Mouse (Mus musculus): ENCODE measurements around the gene Pls3. TPM values are rescaled to one million over a fixed set of nuclear protein-coding genes. Genes with fewer than 3 reads are reported as not detected.

The Pls3 gene
- 10.8 and 29.3 TPM in 2 replicates for total RNA-seq (2012; rRNA removed)

DNA sequence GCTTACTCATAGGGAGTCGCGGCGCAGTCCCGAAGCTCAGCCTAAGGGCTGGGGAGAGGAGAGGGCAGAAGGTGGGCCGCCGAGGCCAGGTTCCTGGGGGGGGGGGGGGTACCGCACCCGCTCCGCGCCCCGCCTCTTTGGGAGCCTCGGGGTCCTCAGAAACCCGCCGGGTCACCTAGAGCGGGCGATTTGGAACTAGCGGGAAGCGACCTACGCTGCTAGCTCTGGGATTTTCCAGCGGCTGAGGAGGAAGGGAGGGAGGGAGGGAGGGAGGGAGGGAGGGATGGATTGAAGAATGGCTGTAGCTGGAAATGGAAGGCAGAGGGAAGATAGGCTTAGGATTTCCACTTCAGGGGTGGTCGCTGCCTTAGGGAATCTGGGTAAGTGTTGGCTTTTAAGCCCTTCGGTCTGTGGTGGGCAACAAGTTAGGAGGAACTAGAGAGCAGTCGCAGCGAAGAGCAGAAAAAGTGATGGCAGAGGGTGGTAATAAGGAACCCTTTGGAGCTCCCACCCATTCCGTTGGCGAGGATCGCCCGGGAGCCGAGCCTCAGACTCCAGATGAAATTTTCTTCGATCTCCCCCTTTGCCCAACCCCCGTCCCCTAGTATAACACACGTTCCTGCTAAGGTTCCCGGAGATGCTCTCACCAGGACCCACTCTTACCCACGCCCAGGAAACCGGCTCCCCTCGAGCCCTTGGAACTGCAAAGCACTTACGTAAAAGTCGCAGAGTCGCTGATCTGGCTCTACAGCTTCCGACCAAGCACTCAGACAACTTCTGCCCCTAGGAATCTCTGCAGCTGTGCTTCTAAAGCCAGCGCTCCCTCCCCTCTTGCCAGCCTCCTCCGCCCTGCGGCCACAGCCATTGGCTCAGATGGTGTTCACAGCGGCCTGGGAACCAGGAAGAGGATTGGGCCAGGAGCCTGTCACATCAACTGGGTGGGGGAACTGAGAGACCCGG is at the start of gene Pls3:
Pls3 (minus strand) TSS at position 851 of the 960 bp plus-strand sequence.
- TF ChIP-seq HCFC1 (IDR thresholded peaks at IDR 0.05; ENCODE audit: borderline replicate concordance, insufficient read depth, low read length), result no peak
- TF ChIP-seq ZC3H11A (IDR thresholded peaks at IDR 0.05; ENCODE audit: borderline replicate concordance, low read depth, low read length), result no peak
- no peak for TF ChIP-seq MAFK (IDR thresholded peaks at IDR 0.05; ENCODE audit: insufficient read depth, low read depth, low read length)
- TF ChIP-seq ZNF384 (IDR thresholded peaks at IDR 0.05; ENCODE audit: low read depth, low read length), result no peak
- H3K36me3 ChIP-seq (ENCODE audit: control insufficient read depth, insufficient read depth, low read length, poor library complexity, severe bottlenecking), result no peaks in the 10 kb centered on the region

DNA sequence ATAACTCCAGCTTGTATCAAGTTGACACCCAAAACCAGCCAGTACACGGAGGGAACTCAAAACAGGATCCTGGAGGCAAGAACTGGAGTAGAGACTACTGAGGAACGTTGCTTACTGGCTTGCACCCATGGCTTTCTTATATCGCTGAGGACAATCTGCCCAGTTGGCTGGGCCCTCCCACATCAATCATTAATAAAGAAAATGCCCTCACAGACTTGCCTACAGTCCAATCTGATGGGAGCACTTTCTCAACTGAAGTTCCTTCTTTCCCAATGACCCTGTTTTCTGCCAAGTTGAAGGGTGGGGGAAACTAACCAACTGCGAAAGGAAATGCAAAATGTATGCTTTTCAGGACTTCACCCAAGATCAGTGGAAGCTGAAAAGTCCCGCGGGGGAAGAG is 20.7 kb upstream of the Pls3 start:
- Histone ChIP-seq H3K36me3 (ENCODE audit: control insufficient read depth, insufficient read depth, low read length, poor library complexity, severe bottlenecking) (no peaks in the 10 kb centered on the region), H3K27ac (ENCODE audit: insufficient read depth, low read depth, low read length, poor library complexity, severe bottlenecking) (no peak overlapping the region), H3K9me3 (ENCODE audit: control insufficient read depth, insufficient read depth, low read depth, low read length) (no peaks in the 10 kb centered on the region), H3K4me3 (ENCODE audit: insufficient read depth in 1 of 2, low read depth in 1 of 2, low read length in 2 of 2, poor library complexity in 1 of 2, severe bottlenecking in 1 of 2) (no peak overlapping the region), H3K9ac (ENCODE audit: insufficient read depth, low read depth, low read length, poor library complexity, severe bottlenecking) (no peak overlapping the region), H3K4me1 (ENCODE audit: control insufficient read depth in 2 of 2, insufficient read depth in 2 of 2, low read length in 2 of 2, poor library complexity in 1 of 2) (no peaks in the 10 kb centered on the region)
- no peak for DNase-seq (ENCODE audit: low read depth, low spot score)
- no peak for TF ChIP-seq MAFK (IDR thresholded peaks at IDR 0.05; ENCODE audit: insufficient read depth, low read depth, low read length)
- TF ChIP-seq ZC3H11A (IDR thresholded peaks at IDR 0.05; ENCODE audit: borderline replicate concordance, low read depth, low read length), result no peak
- TF ChIP-seq CHD2 (IDR thresholded peaks at IDR 0.05; ENCODE audit: low read depth, low read length), result no peak
- no peak for TF ChIP-seq HCFC1 (IDR thresholded peaks at IDR 0.05; ENCODE audit: borderline replicate concordance, insufficient read depth, low read length)
- no peak for TF ChIP-seq ZNF384 (IDR thresholded peaks at IDR 0.05; ENCODE audit: low read depth, low read length)
- in situ Hi-C loops (cut with MboI; ENCODE audit: low sequenced_read_pairs in 2 of 2, unreplicated experiment in 2 of 2), result no loop called here

More for the DNA sequence above, at the start of gene Pls3:
- Histone ChIP-seq H3K4me3 (ENCODE audit: insufficient read depth in 1 of 2, low read depth in 1 of 2, low read length in 2 of 2, poor library complexity in 1 of 2, severe bottlenecking in 1 of 2) (peak within 1 kb of the TSS; percentile 70 to 84), H3K9ac (ENCODE audit: insufficient read depth, low read depth, low read length, poor library complexity, severe bottlenecking) (peak within 1 kb of the TSS; percentile 63), H3K9me3 (ENCODE audit: control insufficient read depth, insufficient read depth, low read depth, low read length) (no peaks in the 10 kb centered on the region), H3K27ac (ENCODE audit: insufficient read depth, low read depth, low read length, poor library complexity, severe bottlenecking) (peak within 1 kb of the TSS; percentile 34), H3K4me1 (ENCODE audit: control insufficient read depth in 2 of 2, insufficient read depth in 2 of 2, low read length in 2 of 2, poor library complexity in 1 of 2) (no peaks in the 10 kb centered on the region)
- in situ Hi-C loops (cut with MboI; ENCODE audit: low sequenced_read_pairs in 2 of 2, unreplicated experiment in 2 of 2), result no loop called here
- DNase-seq (ENCODE audit: low read depth, low spot score), result peak; percentile 73

DNA sequence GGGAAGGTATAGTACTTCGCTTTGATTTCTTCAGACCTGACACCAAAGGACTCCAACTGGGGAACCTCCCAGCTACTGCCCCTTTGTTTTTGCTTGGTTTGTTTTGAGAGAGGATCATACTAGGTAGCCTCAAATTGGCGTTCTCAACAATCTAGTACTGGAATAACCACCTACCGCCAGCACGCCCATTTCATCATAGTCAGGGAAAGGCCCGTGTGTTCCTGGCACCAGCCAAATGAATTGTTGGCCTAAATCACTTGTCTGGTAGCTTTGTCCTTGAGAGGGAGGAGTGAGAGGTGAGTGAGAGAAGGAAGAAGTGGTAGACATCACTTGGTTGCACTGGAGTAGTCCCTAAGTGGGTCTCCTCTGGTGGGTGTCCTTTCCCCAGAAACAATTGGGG is 584 bp upstream of the Pls3 start:
- Histone ChIP-seq H3K4me3 (ENCODE audit: insufficient read depth in 1 of 2, low read depth in 1 of 2, low read length in 2 of 2, poor library complexity in 1 of 2, severe bottlenecking in 1 of 2) (peak overlapping the region in 1 of 2 experiments; percentile 84; a peak in 2 of 4 replicates), H3K36me3 (ENCODE audit: control insufficient read depth, insufficient read depth, low read length, poor library complexity, severe bottlenecking) (no peaks in the 10 kb centered on the region), H3K27ac (ENCODE audit: insufficient read depth, low read depth, low read length, poor library complexity, severe bottlenecking) (no peak overlapping the region), H3K9ac (ENCODE audit: insufficient read depth, low read depth, low read length, poor library complexity, severe bottlenecking) (no peak overlapping the region), H3K9me3 (ENCODE audit: control insufficient read depth, insufficient read depth, low read depth, low read length) (no peaks in the 10 kb centered on the region), H3K4me1 (ENCODE audit: control insufficient read depth in 2 of 2, insufficient read depth in 2 of 2, low read length in 2 of 2, poor library complexity in 1 of 2) (no peaks in the 10 kb centered on the region)
- no peak for DNase-seq (ENCODE audit: low read depth, low spot score)
- no peak for TF ChIP-seq MAFK (IDR thresholded peaks at IDR 0.05; ENCODE audit: insufficient read depth, low read depth, low read length)
- TF ChIP-seq HCFC1 (IDR thresholded peaks at IDR 0.05; ENCODE audit: borderline replicate concordance, insufficient read depth, low read length), result no peak
- TF ChIP-seq CHD2 (IDR thresholded peaks at IDR 0.05; ENCODE audit: low read depth, low read length), result no peak
- no peak for TF ChIP-seq ZNF384 (IDR thresholded peaks at IDR 0.05; ENCODE audit: low read depth, low read length)
- TF ChIP-seq ZC3H11A (IDR thresholded peaks at IDR 0.05; ENCODE audit: borderline replicate concordance, low read depth, low read length), result no peak
- in situ Hi-C loops (cut with MboI; ENCODE audit: low sequenced_read_pairs in 2 of 2, unreplicated experiment in 2 of 2), result no loop called here

DNA sequence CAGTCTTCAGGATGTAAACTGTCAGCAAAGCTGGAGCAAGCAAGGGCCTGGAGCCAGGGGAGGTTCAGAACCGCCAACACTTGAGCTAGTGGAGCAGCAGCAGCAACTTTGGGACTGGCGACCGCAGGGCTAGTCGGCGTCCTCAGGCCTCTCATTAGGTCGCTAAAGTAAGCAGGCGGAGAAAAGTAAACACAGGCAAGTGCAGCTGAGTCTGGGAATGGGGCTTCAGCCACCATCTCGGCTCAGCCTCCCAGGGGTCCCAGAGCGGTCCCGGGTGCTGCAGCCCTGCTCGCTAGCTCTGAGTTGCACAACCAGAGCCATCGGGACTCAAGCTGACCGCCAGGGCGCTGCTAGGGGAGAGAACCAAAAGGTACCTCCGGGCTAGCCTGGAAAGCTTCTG is 1.2 kb downstream of the Pls3 start:
- in situ Hi-C loops (cut with MboI; ENCODE audit: low sequenced_read_pairs in 2 of 2, unreplicated experiment in 2 of 2), result no loop called here
- H3K4me1 ChIP-seq (ENCODE audit: control insufficient read depth in 2 of 2, insufficient read depth in 2 of 2, low read length in 2 of 2, poor library complexity in 1 of 2), result no peaks in the 10 kb centered on the region

More for the DNA sequence above, 1.2 kb downstream of the Pls3 start:
- H3K9ac ChIP-seq (ENCODE audit: insufficient read depth, low read depth, low read length, poor library complexity, severe bottlenecking), result peak overlapping the region; percentile 51
- DNase-seq (ENCODE audit: low read depth, low spot score), result no peak
- TF ChIP-seq MAFK (IDR thresholded peaks at IDR 0.05; ENCODE audit: insufficient read depth, low read depth, low read length) (no peak), ZNF384 (IDR thresholded peaks at IDR 0.05; ENCODE audit: low read depth, low read length) (no peak), HCFC1 (IDR thresholded peaks at IDR 0.05; ENCODE audit: borderline replicate concordance, insufficient read depth, low read length) (no peak), CHD2 (IDR thresholded peaks at IDR 0.05; ENCODE audit: low read depth, low read length) (no peak), ZC3H11A (IDR thresholded peaks at IDR 0.05; ENCODE audit: borderline replicate concordance, low read depth, low read length) (no peak)
- H3K36me3 ChIP-seq (ENCODE audit: control insufficient read depth, insufficient read depth, low read length, poor library complexity, severe bottlenecking), result no peaks in the 10 kb centered on the region
- no peaks in the 10 kb centered on the region for H3K9me3 ChIP-seq (ENCODE audit: control insufficient read depth, insufficient read depth, low read depth, low read length)
- peak overlapping the region; percentile 70 to 84 for H3K4me3 ChIP-seq (ENCODE audit: insufficient read depth in 1 of 2, low read depth in 1 of 2, low read length in 2 of 2, poor library complexity in 1 of 2, severe bottlenecking in 1 of 2)
- no peak overlapping the region for H3K27ac ChIP-seq (ENCODE audit: insufficient read depth, low read depth, low read length, poor library complexity, severe bottlenecking)
